Mouse (Mus musculus) G1E (cell line): ENCODE data around the gene Pi4k2a.

Experiments used
- GATA1 ChIP-seq: IDR thresholded peaks from 2 replicates; pipeline ENCODE4 v1.6.1; 2012; ENCODE audit warnings: borderline replicate concordance, low read length, inconsistent platforms, mixed read lengths
- POLR2AphosphoS5 ChIP-seq: IDR thresholded peaks from 2 replicates; pipeline ENCODE4 v1.6.1; 2012; ENCODE audit warnings: low read depth, low read length, inconsistent platforms; ENCODE audit not compliant: insufficient replicate concordance

DNA sequence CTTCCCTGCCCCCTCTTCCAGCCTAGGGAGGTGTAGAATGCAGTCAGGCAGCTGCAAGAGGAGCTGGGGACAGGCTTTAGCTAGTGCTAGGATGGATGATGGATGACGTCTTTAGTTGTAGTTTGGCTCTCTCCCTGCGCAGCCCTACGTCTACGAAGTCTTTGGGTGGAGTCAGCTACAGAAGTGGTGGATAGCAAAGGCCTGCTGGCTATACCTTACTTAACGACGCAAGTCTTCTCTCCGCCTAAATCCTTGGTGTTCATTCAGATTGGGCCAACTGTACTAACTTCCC is 58.2 kb downstream of the Pi4k2a start:
- no peak for TF ChIP-seq POLR2AphosphoS5
- TF ChIP-seq GATA1 = no peak
